Mouse (Mus musculus) spleen, adult 18-20 months (tissue): ENCODE measurements at regions not wholly inside any gene's neighbourhood (a gene's known extent, or its start where the extent isn't known, plus 50 kb on each side); places are given as distances from the start of the nearest gene placed in this dataset.

Experiments
- DNase-seq, 2 experiments: peaks; one replicate each; pipeline ENCODE4 v3.0.0; 2022; ENCODE audit warnings: mixed read lengths in 2 of 2

GRCm38 (mm10) chr8:115425360-115425759, 282.2 kb downstream of the Maf start:
- no peak for DNase-seq

GRCm38 (mm10) chr8:115423682-115424081, 283.9 kb downstream of the Maf start:
- DNase-seq, result no peak

- DNase-seq, result no peak
Measured at GRCm38 (mm10) chr8:115423056-115423455, 284.5 kb downstream of the Maf start.

- no peak for DNase-seq
Measured at GRCm38 (mm10) chr8:115420536-115420935, 287.1 kb downstream of the Maf start.

GRCm38 (mm10) chr8:115420131-115420530, 287.5 kb downstream of the Maf start:
- DNase-seq, result no peak

- no peak for DNase-seq
Measured at GRCm38 (mm10) chr8:115418056-115418455, 289.5 kb downstream of the Maf start.

- DNase-seq, result peak; percentile 62 to 65
Measured at GRCm38 (mm10) chr8:115414061-115414473, 293.5 kb downstream of the Maf start.

- no peak for DNase-seq
Measured at GRCm38 (mm10) chr8:115411756-115412155, 295.8 kb downstream of the Maf start.

- DNase-seq, result no peak
Measured at GRCm38 (mm10) chr8:115411061-115411460, 296.5 kb downstream of the Maf start.

- DNase-seq, result no peak
Measured at GRCm38 (mm10) chr8:115410191-115410590, 297.4 kb downstream of the Maf start.

- no peak for DNase-seq
Measured at GRCm38 (mm10) chr8:115407535-115407934, 300.1 kb downstream of the Maf start.

- no peak for DNase-seq
Measured at GRCm38 (mm10) chr8:115403601-115404000, 304.0 kb downstream of the Maf start.

- no peak for DNase-seq
Measured at GRCm38 (mm10) chr8:115402471-115403197, 305.0 kb downstream of the Maf start.
